Mouse (Mus musculus) urinary bladder, postnatal 25 days (tissue): ENCODE measurements around the gene Dlg1.
"Not testable (repeated sequence)": the region's sequence is repeated elsewhere in the genome, so short reads cannot be mapped to it uniquely, and the experiment has no call there.

Experiments used
- DNase-seq: peaks from one replicate; pipeline ENCODE4 v3.0.0; 2022; ENCODE audit warnings: low spot score

The Dlg1 gene

DNA sequence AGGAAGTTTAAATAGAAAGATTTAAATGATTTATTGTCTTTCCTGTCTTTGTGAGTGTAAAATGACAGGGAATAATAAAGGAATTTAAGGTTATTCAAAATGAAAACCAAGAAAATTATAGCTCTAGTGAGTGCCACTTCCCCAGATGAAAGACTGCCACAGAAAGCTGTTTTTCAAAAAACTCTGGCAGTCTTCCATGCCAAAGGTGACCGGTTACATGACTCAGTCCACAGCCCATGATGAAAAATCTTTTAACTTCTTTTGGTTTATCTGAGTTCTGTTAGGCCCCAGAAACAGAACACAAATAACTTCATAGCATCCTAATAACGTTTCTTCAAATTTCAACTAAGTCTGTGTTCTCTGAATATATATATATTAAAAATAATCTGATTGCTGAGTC is 7.7 kb upstream of the Dlg1 start:
- no peak for DNase-seq

- no peak for DNase-seq
Measured at GRCm38 (mm10) chr16:31657502-31657901, 5.7 kb upstream of the Dlg1 start.

DNA sequence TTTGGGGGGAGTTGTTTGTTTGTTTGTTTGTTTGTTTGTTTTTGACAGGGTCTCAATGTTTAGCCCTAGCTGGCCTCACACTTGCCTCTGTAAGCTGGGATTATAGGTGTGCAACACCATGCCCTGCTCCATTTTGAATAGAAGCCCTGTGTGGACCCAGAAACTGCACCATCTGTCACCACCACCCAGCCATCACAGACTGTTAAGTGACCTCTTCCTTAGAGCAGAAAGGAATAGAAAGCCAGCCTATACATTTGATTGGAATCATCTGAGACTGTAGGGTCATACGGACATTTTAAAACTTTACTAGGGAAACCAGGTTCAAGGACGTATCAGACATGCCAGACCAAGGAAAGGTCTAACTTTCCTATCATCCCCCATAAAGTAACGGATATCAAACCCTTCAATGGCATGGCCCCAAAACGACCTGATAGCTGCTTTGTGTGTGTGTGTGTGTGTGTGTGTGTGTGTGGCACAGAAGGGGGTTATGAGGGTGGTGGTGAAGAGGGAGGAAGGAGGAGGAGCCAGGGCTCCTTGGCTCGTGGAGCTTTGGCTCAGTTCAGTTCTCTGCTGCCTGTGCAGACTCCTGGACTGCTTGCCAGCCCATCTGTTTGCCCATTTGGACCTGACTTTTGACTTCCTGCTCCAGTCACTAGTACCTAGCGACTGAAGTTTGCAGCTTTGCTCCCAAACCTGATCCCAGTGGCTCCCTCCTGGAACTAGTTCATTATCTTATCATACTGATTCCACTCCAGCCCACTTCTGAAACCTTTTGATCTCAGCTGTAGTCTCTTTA is 4.5 kb upstream of the Dlg1 start:
- DNase-seq, result no peak

DNA sequence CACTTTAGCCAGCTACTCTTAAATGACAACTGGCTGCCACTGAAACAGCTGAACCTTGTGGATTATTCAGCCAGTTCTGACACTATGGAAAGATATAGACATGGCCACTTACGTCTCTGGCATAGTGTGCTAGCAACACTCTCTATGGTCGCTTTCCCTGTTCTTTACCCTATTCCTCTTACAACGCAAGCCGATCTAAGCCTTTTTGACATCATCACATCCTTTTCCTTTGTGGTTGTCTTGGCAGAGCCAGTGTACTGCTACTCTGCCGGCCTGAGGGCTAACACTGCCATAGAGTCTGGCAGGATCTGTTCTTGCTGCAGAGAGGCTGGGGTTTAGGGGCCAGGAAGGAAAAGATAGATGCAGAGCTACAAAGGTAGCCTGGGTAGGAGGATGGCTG is 3.8 kb upstream of the Dlg1 start:
- DNase-seq, result no peak

DNA sequence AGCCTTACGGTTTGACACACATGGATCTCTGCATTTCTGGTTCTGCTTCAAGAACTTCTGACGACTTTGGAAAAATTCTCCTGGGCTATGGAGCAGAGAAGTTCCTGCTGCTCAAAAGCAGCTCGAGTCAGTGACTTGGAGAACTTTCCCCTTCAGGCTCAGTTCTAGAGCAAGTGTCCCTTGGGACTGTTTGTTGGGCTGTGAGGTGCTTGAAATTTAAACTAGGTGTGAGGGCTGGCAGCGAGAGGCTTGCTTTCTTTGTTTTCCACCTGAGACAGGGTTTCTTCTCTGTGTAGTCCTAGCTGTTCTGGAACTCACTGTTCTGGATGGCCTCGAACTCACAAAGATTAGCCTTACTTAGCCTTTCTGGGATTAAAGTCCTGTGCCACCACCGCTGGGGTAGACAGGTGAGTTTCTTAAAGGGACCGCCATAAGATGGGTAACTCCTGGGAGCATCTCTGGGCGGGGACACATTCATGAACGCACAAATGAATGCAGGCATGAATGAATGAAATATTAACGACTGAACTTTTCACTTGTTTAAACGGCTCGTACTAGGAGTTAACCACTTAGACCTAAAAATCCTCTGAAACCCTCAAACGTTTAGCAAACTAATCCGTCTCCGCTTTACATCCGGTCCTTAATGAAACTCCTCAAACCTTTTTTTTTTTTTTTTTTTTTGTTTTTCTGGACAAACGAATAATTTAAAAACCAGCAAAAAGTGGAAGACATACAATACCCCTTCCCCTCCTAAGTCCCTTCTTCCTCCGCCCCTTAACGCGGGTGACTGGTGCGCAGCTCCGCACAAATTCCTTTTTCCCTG is 476 bp upstream of the Dlg1 start:
- no peak for DNase-seq

DNA sequence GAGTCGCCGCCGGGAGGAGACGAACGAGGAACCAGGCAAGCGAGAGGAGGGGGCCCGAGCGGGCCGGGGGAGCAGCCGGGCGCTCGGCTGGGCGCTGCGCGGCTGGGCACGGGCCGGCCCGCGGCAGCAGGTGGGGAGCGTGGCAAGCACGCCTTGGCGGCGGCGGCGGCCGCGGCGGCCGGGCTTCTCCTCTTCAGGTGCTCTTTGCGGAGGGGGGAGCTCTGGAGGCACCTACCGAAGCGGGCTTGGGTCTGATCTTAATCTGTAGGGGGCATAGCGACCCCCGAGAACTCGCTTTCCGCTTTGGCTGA is 999 bp downstream of the Dlg1 start:
- no peak for DNase-seq

GRCm38 (mm10) chr16:31672202-31672601 is 9.0 kb downstream of the Dlg1 start:
- DNase-seq, result no peak

DNA sequence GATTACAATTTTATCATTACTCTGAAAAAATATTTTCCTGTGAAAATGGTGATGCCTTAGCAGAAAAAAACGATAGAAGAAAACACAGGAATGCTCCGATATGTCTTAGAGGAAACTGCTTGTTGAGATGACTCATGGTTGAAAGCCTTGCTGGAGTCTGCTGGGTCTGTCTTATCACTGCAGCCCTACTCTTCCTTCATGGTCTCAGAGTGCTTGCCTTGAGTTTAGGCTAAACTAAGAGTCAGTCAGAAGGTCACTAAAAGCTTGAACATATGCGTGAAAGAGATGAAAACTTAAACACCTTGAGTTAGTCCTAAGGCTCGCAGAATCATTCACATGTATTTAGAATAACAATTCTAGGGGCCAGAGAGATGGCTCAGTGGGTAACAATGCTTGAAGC is 14.2 kb downstream of the Dlg1 start:
- DNase-seq, result no peak

DNA sequence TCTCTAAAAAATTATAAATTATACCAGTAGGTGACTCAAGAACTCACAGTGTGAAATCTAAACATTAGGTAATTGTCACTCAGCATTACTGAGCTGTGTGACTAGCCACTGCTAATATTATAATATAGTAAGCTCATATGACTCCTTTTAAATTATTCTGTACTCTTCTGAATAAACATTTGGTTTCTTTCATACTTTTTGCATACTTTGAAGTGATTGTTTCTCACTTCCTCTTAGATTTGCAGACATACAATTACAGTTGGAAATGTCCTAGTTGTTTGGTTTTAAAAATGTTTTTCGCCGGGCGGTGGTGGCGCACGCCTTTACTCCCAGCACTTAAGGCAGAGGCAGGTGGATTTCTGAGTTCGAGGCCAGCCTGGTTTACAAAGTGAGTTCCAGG is 19.0 kb downstream of the Dlg1 start:
- no peak for DNase-seq

GRCm38 (mm10) chr16:31683670-31684430 is 20.6 kb downstream of the Dlg1 start:
- DNase-seq, result no peak

DNA sequence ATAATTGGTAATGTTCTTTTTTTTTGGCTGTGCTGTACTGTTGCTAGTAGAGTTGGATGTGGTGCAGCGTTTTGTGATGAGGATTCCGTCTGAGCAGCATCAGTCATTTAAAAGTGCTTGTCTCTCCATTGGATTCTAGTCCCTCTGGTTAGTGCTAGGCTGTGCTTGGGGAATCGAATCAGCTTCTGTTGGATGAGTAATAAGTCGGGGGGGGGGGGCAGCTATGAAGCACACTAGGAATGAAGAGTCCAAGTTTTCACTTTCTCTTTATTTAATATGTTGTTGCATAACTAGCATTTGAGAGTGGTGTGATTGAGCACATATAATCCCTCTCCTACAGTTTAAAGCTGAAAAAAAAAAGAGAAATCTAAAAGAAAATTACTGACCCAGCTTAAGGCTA is 21.5 kb downstream of the Dlg1 start:
- no peak for DNase-seq

- no peak for DNase-seq
Measured at GRCm38 (mm10) chr16:31687766-31688165, 24.5 kb downstream of the Dlg1 start.

- DNase-seq, result no peak
Measured at GRCm38 (mm10) chr16:31695286-31696020, 32.2 kb downstream of the Dlg1 start.

DNA sequence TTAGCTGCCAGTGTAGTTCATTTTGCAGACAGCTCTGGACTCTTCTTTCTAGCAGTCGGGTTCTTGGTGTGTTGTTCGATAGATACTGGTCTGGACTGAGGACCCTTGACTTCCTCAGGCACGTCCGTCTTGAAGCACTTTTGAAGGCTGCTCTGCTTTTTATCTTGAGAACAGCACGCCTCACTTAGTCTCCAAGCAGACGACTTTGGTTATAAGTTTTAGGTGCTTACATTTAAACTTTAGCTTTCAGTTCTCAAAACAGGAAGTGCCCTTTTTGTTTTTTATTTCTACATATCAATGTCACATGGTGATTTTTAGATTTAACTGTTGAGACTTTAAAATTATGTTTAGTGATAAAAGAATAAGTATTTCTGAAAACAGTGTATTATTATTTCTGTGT is 33.1 kb downstream of the Dlg1 start:
- no peak for DNase-seq

- DNase-seq, result no peak
Measured at GRCm38 (mm10) chr16:31697341-31697740, 34.1 kb downstream of the Dlg1 start.

GRCm38 (mm10) chr16:31705213-31705612 is 42.0 kb downstream of the Dlg1 start:
- no peak for DNase-seq

DNA sequence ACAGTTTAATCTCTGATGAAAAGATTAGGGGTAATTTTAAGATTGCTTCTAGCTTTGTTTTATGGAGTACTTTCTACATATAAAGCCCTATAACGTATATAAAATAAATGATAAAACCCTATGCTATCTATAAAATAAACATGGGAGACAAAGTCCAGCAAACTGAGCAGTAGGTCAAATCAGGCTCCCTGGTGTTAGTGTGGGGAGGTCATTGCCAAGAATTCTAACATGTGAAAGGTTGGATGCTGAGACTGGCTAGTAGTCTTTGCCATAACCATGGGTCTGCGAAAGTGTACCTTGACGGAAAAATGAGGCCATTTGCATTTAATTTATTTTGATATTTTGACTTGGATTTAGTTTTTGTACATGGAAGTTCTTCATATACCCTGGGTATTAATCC is 42.7 kb downstream of the Dlg1 start:
- no peak for DNase-seq

- DNase-seq, result no peak
Measured at GRCm38 (mm10) chr16:31707326-31707725, 44.1 kb downstream of the Dlg1 start.

DNA sequence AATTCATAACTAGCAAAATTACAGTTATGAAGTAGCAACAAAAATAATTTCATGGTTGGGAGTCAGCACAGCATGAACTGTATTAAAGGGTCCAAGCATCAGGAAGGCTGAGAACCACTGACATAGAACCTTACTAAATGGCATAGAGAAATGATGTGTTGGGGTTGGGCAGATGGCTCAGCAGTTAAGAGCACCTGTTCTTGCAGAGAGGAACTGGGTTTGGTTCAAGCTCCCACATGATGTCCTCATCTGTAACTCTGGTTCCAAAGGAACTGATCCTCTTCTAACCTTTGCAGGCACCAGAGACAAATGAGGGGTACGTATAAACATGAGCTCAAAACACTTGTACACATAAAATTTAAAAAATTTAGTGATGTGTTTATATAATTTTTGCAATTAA is 59.7 kb downstream of the Dlg1 start:
- DNase-seq, result no peak

DNA sequence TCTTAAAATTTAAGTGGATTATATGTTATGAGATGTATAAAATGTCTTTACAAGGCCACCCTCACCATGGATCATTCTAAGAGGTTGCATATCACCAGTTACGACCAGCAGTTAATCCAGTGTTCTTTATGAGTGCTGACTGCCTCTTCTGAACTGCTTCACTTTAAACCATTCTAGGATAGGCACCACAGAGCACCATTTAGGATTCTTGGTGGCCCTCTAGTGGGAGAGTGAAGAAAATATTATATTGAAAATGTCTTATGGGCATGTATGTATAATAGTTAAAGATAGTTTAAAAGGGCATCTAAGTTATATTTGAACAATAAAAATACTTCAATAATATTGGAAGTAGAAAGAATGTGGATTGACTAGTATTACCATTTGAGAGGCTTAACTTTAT is 60.9 kb downstream of the Dlg1 start:
- DNase-seq, result no peak

DNA sequence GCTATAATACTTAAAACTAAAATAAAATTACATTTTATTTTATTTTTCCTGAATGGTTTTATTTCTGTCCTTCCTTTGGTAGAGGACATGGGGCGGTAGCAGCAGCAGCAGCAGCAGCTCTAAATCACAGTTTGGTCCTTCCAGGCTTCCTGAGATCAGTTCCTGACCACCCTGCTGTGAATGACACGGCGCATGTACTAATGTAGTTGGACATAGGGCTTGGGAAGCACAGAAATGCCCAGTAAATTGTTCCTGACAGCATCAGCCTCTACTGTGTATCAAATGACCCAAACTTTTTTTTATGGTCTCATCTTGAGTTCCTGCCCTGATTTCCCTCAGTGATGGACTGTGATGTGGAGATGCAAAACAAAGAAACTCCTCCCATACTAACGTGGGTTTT is 61.6 kb downstream of the Dlg1 start:
- no peak for DNase-seq

GRCm38 (mm10) chr16:31730971-31731370 is 67.7 kb downstream of the Dlg1 start:
- DNase-seq, result not testable (repeated sequence)
